Mouse (Mus musculus) cortical plate, adult 2 months (tissue): ENCODE measurements around the gene 2510002D24Rik. TPM values are rescaled to one million over a fixed set of nuclear protein-coding genes. Genes with fewer than 3 reads are reported as not detected.

Experiments
- H3K27ac ChIP-seq: fragments of 200-500 bp; 2 replicates; pipeline ENCODE4 v1.5.1; 2012; ENCODE audit warnings: low read length, control low read depth, inconsistent platforms; ENCODE audit not compliant: insufficient read depth
- H3K4me1 ChIP-seq: fragments of 200-500 bp; 2 replicates; pipeline ENCODE4 v1.6.1; 2011; ENCODE audit warnings: low read length; ENCODE audit not compliant: control insufficient read depth, insufficient read depth
- H3K4me3 ChIP-seq: fragments of 200-500 bp; 2 replicates; pipeline ENCODE4 v1.5.1; 2011; ENCODE audit warnings: mild to moderate bottlenecking, low read length, control low read depth; ENCODE audit not compliant: insufficient read depth
- CTCF ChIP-seq: fragments of 200-500 bp; IDR thresholded peaks from 2 replicates; pipeline ENCODE4 v1.5.1; 2011; ENCODE audit warnings: mild to moderate bottlenecking, control low read depth, low read length; ENCODE audit not compliant: insufficient read depth; ENCODE audit errors: extremely low read depth
- POLR2A ChIP-seq: fragments of 200-500 bp; IDR thresholded peaks from 2 replicates; pipeline ENCODE4 v1.6.1; 2011; ENCODE audit warnings: mild to moderate bottlenecking, low read length, control low read depth; ENCODE audit not compliant: insufficient read depth; ENCODE audit errors: extremely low read depth
- polyA plus RNA-seq: library from polyadenylated mRNA; depleted of rRNA; stranded (reverse); fragments of >200 nt; gene quantifications from 2 replicates; pipeline ENCODE4 v1.2.3, GENCODE M21; 2012; rRNA removed

2510002D24Rik gene
- polyA plus RNA-seq, 1 experiment: 52.8 TPM

- TF ChIP-seq CTCF (no peak), POLR2A (no peak)
- no peak overlapping the region for H3K4me3 ChIP-seq
- no peaks in the 10 kb centered on the region; the same call in 1 of the 2 replicates for H3K4me1 ChIP-seq
Observed at GRCm38 (mm10) chr16:18884044-18884443, 47.7 kb downstream of the 2510002D24Rik start.

More at GRCm38 (mm10) chr16:18884044-18884443, 47.7 kb downstream of the 2510002D24Rik start:
- no peak overlapping the region for H3K27ac ChIP-seq

Other genes with a start within 250 kb of the 2510002D24Rik start
- gene Tbx1, start 245.9 kb upstream of the 2510002D24Rik start, polyA plus RNA-seq: 2.1 and 3.6 TPM in 2 replicates
- 4.5 and 4.6 TPM in 2 replicates for gene Gp1bb, start 214.2 kb upstream of the 2510002D24Rik start, polyA plus RNA-seq
- gene Gm49601, start 210.2 kb upstream of the 2510002D24Rik start, polyA plus RNA-seq: 156 and 173 TPM in 2 replicates
- 999 TPM in 2 replicates for gene Sept5, start 206.6 kb upstream of the 2510002D24Rik start, polyA plus RNA-seq
- 88.0 and 88.9 TPM in 2 replicates for gene Cldn5, start 59.7 kb upstream of the 2510002D24Rik start, polyA plus RNA-seq
- 82.7 and 85.3 TPM in 2 replicates for gene Ufd1, start 24.8 kb upstream of the 2510002D24Rik start, polyA plus RNA-seq
- 2.5 and 2.9 TPM in 2 replicates for gene Cdc45, start 24.6 kb upstream of the 2510002D24Rik start, polyA plus RNA-seq
- gene Gm28539, start within 50 bp of the 2510002D24Rik start, polyA plus RNA-seq: 0.45 TPM in 1 of 2 replicates, not detected in the other
- gene Mrpl40, start 40.3 kb downstream of the 2510002D24Rik start, polyA plus RNA-seq: 24.7 and 26.6 TPM in 2 replicates
- gene Hira, start 40.5 kb downstream of the 2510002D24Rik start, polyA plus RNA-seq: 73.1 and 73.5 TPM in 2 replicates